Mouse (Mus musculus) retina, embryonic 14.5 days (tissue): ENCODE data around the gene Rapgef4.
A peak's percentile ranks its signal among the peaks of the same experiment; 100 is the strongest.

Experiments
- DNase-seq: peaks from one replicate; pipeline ENCODE4 v3.0.0-alpha.2; 2015; ENCODE audit warnings: low spot score

Rapgef4 gene

GRCm38 (mm10) chr2:71980771-71981342 is at the start of gene Rapgef4:
Gene Rapgef4, plus strand, starts transcription at chr2:71981240.
- DNase-seq, result peak; percentile 36

GRCm38 (mm10) chr2:71934046-71934445 is 47.0 kb upstream of the Rapgef4 start:
- DNase-seq, result no peak

GRCm38 (mm10) chr2:71936711-71937110 is 44.3 kb upstream of the Rapgef4 start:
- DNase-seq, result no peak

- no peak for DNase-seq
Measured at GRCm38 (mm10) chr2:71937649-71938308, 43.3 kb upstream of the Rapgef4 start.

- no peak for DNase-seq
Measured at GRCm38 (mm10) chr2:71938716-71939393, 42.2 kb upstream of the Rapgef4 start.

GRCm38 (mm10) chr2:71941005-71941720 is 39.9 kb upstream of the Rapgef4 start:
- DNase-seq, result no peak

GRCm38 (mm10) chr2:71941721-71942087 is 39.3 kb upstream of the Rapgef4 start:
- no peak for DNase-seq

- no peak for DNase-seq
Measured at GRCm38 (mm10) chr2:71951212-71951611, 29.8 kb upstream of the Rapgef4 start.

- DNase-seq, result peak; percentile 70
Measured at GRCm38 (mm10) chr2:71955637-71956036, 25.4 kb upstream of the Rapgef4 start.

GRCm38 (mm10) chr2:71956463-71956862 is 24.6 kb upstream of the Rapgef4 start:
- no peak for DNase-seq

GRCm38 (mm10) chr2:71957951-71958350 is 23.1 kb upstream of the Rapgef4 start:
- no peak for DNase-seq

- no peak for DNase-seq
Measured at GRCm38 (mm10) chr2:71958393-71958792, 22.6 kb upstream of the Rapgef4 start.

GRCm38 (mm10) chr2:71964216-71964615 is 16.8 kb upstream of the Rapgef4 start:
- no peak for DNase-seq

- peak; percentile 45 for DNase-seq
Measured at GRCm38 (mm10) chr2:71965476-71965875, 15.6 kb upstream of the Rapgef4 start.

- no peak for DNase-seq
Measured at GRCm38 (mm10) chr2:71966737-71967136, 14.3 kb upstream of the Rapgef4 start.

- no peak for DNase-seq
Measured at GRCm38 (mm10) chr2:71967855-71968254, 13.2 kb upstream of the Rapgef4 start.

- DNase-seq, result no peak
Measured at GRCm38 (mm10) chr2:71973646-71974045, 7.4 kb upstream of the Rapgef4 start.

GRCm38 (mm10) chr2:71974143-71974846 is 6.7 kb upstream of the Rapgef4 start:
- no peak for DNase-seq

- no peak for DNase-seq
Measured at GRCm38 (mm10) chr2:71979981-71980380, 1.1 kb upstream of the Rapgef4 start.

- DNase-seq, result peak; percentile 17
Measured at GRCm38 (mm10) chr2:71981343-71981851, 357 bp downstream of the Rapgef4 start.

- DNase-seq, result no peak
Measured at GRCm38 (mm10) chr2:71981896-71982295, 856 bp downstream of the Rapgef4 start.
